Mouse (Mus musculus) intestine, embryonic 14.5 days (tissue): ENCODE measurements around the gene Oser1. TPM values are rescaled to one million over a fixed set of nuclear protein-coding genes. Genes with fewer than 3 reads are reported as not detected.

Experiments used
- ATAC-seq: fragments of 200-750 bp; cut with Nextera tagmentation; replicated peaks from 2 replicates; pipeline ENCODE4 v1.8.0; 2017; ENCODE audit warnings: low read depth, moderate number of reproducible peaks, moderate TSS enrichment, moderate library complexity; ENCODE audit not compliant: low FRiP score, low TSS enrichment
- DNase-seq: peaks from one replicate; pipeline ENCODE4 v3.0.0-alpha.2; 2018; ENCODE audit warnings: low spot score
- H3K27ac ChIP-seq: fragments of 300-500 bp; sonication (generic); 2 replicates; pipeline ENCODE4 v1.5.1; 2014; ENCODE audit warnings: low read depth, mild to moderate bottlenecking, control low read depth
- H3K27me3 ChIP-seq: fragments of 300-500 bp; sonication (generic); replicated peaks from 2 replicates; pipeline ENCODE4 v1.6.1; 2014; ENCODE audit warnings: low read length, control low read depth; ENCODE audit not compliant: control insufficient read depth, insufficient read depth
- H3K36me3 ChIP-seq: fragments of 300-500 bp; sonication (generic); 2 replicates; pipeline ENCODE4 v1.6.1; 2014; ENCODE audit warnings: low read length, control low read depth; ENCODE audit not compliant: control insufficient read depth, insufficient read depth
- H3K4me1 ChIP-seq: fragments of 300-500 bp; sonication (generic); replicated peaks from 2 replicates; pipeline ENCODE4 v1.6.1; 2014; ENCODE audit warnings: low read length, control low read depth, mixed read lengths; ENCODE audit not compliant: control insufficient read depth, insufficient read depth
- H3K4me2 ChIP-seq: fragments of 300-500 bp; sonication (generic); 2 replicates; pipeline ENCODE4 v1.6.1; 2014; ENCODE audit warnings: low read length
- H3K4me3 ChIP-seq: fragments of 300-500 bp; sonication (generic); 2 replicates; pipeline ENCODE4 v1.5.1; 2014; ENCODE audit warnings: low read depth, low read length, control low read depth, mixed read lengths
- H3K9ac ChIP-seq: fragments of 300-500 bp; sonication (generic); 2 replicates; pipeline ENCODE4 v1.6.1; 2014; ENCODE audit warnings: mild to moderate bottlenecking, low read length
- H3K9me3 ChIP-seq: fragments of 300-500 bp; sonication (generic); 2 replicates; pipeline ENCODE4 v1.6.1; 2016; ENCODE audit warnings: low read length, control low read depth; ENCODE audit not compliant: control insufficient read depth
- WGBS: fragments of 180-500 bp; shearing (Covaris S2); extraction: QIAGEN DNeasy Blood & Tissue Kit; methylation state at CpG from one replicate; pipeline ENCODE4 v1.1.7; 2014; 5-methylcytosine and 5-hydroxymethylcytosine counted together
- polyA plus RNA-seq: library from polyadenylated mRNA; unstranded; fragments of >200 nt; fragmentation: Nextera tagmentation; extraction: Ambion mirVana; gene quantifications from 2 replicates; pipeline ENCODE4 v1.2.1, GENCODE M21; 2014

Gene Oser1
- polyA plus RNA-seq: 88.9 and 97.7 TPM in 2 replicates

GRCm38 (mm10) chr2:163424597-163424996 lies at the start of gene Oser1:
Oser1 (minus strand) TSS chr2:163424697.
- no peak for ATAC-seq
- Histone ChIP-seq H3K27me3 (no peaks in the 10 kb centered on the region), H3K4me2 (no peak within 1 kb of the TSS), H3K27ac (no peak within 1 kb of the TSS), H3K4me1 (peaks cover 6% of the 10 kb centered on the region), H3K4me3 (no peak within 1 kb of the TSS), H3K36me3 (no peaks in the 10 kb centered on the region), H3K9ac (no peak within 1 kb of the TSS), H3K9me3 (no peaks in the 10 kb centered on the region)
- WGBS: 82% methylated on average over 6 of the region's 6 CpGs
- DNase-seq: no peak

DNA sequence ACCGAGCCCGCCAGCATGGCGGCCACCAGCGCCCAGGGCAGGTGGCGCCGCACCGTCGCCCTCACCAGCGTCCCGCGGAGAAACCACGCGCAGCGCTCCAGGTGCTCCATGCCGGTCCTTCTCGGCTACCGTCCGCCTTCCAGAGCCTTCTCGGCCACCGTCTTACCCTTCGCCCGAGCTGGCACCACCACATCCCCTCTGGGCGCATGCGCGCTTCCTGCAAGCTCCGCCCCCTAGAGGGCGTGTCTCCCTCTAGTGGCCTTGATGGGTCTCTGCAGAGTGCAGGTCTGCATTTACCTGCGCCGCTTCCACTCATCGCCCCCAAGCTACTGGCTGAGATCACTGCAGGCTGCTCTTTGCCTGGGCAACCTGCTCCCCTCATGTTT lies 48.0 kb upstream of the Oser1 start, which contains the start of gene Fitm2:
TSS of gene Fitm2 (minus strand) at position 164 of the 386 bp plus-strand sequence.
- Histone ChIP-seq H3K9ac (peak within 1 kb of the TSS; percentile 75), H3K27ac (0 out of 2 replicates have a peak within 1 kb of the TSS, but pooled peaks have one; percentile 7), H3K4me3 (peak within 1 kb of the TSS; percentile 94), H3K4me1 (peaks cover 9% of the 10 kb centered on the region; the same call in 1 of the 2 replicates), H3K4me2 (peak within 1 kb of the TSS; percentile 91), H3K36me3 (peaks cover 11% of the 10 kb centered on the region; the same call in 1 of the 2 replicates), H3K9me3 (no peaks in the 10 kb centered on the region), H3K27me3 (no peaks in the 10 kb centered on the region)
- ATAC-seq (peak; percentile 97), DNase-seq (peak; percentile 99)
- WGBS: under 1% methylated on average over 30 of the region's 30 CpGs

DNA sequence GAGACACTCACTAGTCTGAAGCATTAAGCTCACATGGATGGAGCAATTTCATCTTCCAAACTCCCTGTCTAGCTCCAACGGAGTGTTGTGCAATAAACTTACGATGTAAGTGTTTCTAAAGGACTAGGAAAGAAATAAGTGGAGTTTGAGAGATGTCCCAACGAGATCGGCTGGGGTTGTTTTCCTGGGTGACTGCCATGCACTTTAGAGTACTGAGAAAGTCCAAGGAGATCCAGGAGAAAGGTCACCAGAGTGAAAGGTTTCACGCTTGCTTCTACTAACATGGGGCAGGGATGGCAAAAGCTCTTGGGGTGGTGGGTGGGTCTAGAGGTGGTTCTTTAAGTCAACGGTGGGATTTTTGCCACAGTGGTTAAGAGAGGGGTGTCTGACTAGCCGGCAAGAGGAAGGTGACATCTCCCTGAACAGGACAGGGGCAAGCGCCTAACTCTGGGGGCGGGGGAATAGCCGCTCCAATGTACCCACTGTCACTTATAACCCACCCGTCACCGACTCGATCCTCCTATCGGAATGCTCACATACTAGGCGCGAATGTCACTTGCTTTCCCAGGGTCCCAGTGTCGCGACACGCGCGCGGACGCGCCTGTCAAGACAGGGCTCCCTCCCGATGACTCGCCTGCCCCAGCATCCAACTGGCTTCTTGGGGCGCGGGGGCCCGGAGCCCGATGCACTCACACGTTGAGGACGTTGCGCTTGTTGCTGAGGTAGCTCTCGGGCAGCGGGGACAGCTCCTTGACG lies 47.4 kb upstream of the Oser1 start:
- Histone ChIP-seq H3K4me3 (peak overlapping the region; percentile 94), H3K4me2 (peak overlapping the region; percentile 91), H3K9me3 (no peaks in the 10 kb centered on the region), H3K27me3 (no peaks in the 10 kb centered on the region), H3K36me3 (peaks cover 11% of the 10 kb centered on the region; the same call in 1 of the 2 replicates), H3K27ac (0 out of 2 replicates have a peak overlapping the region, but pooled peaks have one; percentile 7), H3K4me1 (peaks cover 9% of the 10 kb centered on the region; the same call in 1 of the 2 replicates), H3K9ac (peak overlapping the region; percentile 75)
- peak; percentile 61 for DNase-seq
- 4% methylated on average over 36 of the region's 36 CpGs for WGBS
- peak; percentile 78 for ATAC-seq

GRCm38 (mm10) chr2:163471136-163471535 lies 46.6 kb upstream of the Oser1 start:
- no peak overlapping the region for H3K27ac ChIP-seq
- no peaks in the 10 kb centered on the region for H3K9me3 ChIP-seq
- peaks cover 11% of the 10 kb centered on the region; the same call in 1 of the 2 replicates for H3K36me3 ChIP-seq
- ATAC-seq (no peak), DNase-seq (no peak)
- H3K27me3 ChIP-seq: no peaks in the 10 kb centered on the region
- peak overlapping the region; percentile 91 for H3K4me2 ChIP-seq
- no peak overlapping the region for H3K9ac ChIP-seq
- 78% methylated on average over 3 of the region's 3 CpGs for WGBS
- H3K4me1 ChIP-seq: peaks cover 9% of the 10 kb centered on the region; the same call in 1 of the 2 replicates
- H3K4me3 ChIP-seq: peak overlapping the region; percentile 94; the same call in 1 of the 2 replicates

- DNase-seq (no peak), ATAC-seq (no peak)
- 94% methylated on average over 15 of the region's 15 CpGs for WGBS
- Histone ChIP-seq H3K27ac (no peak overlapping the region), H3K4me1 (peaks cover 9% of the 10 kb centered on the region; the same call in 1 of the 2 replicates), H3K4me2 (no peak overlapping the region), H3K9me3 (no peaks in the 10 kb centered on the region), H3K36me3 (peaks cover 16% of the 10 kb centered on the region; the same call in 1 of the 2 replicates), H3K9ac (no peak overlapping the region), H3K4me3 (no peak overlapping the region), H3K27me3 (no peaks in the 10 kb centered on the region)
Measured at GRCm38 (mm10) chr2:163469711-163470110, 45.2 kb upstream of the Oser1 start.

GRCm38 (mm10) chr2:163468866-163469265 lies 44.4 kb upstream of the Oser1 start:
- Histone ChIP-seq H3K27ac (no peak overlapping the region), H3K4me3 (no peak overlapping the region), H3K4me1 (peaks cover 9% of the 10 kb centered on the region; the same call in 1 of the 2 replicates), H3K9me3 (no peaks in the 10 kb centered on the region), H3K9ac (no peak overlapping the region), H3K36me3 (peaks cover 16% of the 10 kb centered on the region; the same call in 1 of the 2 replicates), H3K27me3 (no peaks in the 10 kb centered on the region), H3K4me2 (no peak overlapping the region)
- DNase-seq: no peak
- 89% methylated on average over 6 of the region's 6 CpGs for WGBS
- ATAC-seq: no peak

DNA sequence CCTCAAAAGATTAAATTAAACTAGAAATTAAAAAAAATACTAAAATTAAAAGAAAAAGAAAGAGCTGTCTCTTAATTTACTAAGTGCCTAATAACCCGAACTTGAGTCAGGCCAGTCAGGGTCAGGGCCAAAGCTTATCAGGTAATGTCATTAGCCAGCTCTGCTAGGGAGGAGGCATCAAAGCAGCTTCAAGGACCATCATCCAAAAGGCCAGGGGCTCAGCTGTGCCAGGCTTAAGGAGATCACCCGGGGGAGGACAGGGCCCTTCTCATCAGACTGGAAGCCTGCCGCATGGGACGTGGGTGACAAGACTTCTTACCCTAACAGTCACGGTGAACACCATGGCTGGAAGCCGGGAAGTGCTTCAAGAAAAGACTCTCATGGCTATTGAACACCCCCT lies 43.1 kb upstream of the Oser1 start:
- DNase-seq (no peak), ATAC-seq (no peak)
- peaks cover 16% of the 10 kb centered on the region; the same call in 1 of the 2 replicates for H3K36me3 ChIP-seq
- no peak overlapping the region for H3K9ac ChIP-seq
- WGBS: 92% methylated on average over 6 of the region's 6 CpGs
- H3K4me3 ChIP-seq: no peak overlapping the region
- no peaks in the 10 kb centered on the region for H3K9me3 ChIP-seq
- no peak overlapping the region for H3K27ac ChIP-seq
- peaks cover 9% of the 10 kb centered on the region; the same call in 1 of the 2 replicates for H3K4me1 ChIP-seq
- H3K27me3 ChIP-seq: no peaks in the 10 kb centered on the region
- H3K4me2 ChIP-seq: no peak overlapping the region

DNA sequence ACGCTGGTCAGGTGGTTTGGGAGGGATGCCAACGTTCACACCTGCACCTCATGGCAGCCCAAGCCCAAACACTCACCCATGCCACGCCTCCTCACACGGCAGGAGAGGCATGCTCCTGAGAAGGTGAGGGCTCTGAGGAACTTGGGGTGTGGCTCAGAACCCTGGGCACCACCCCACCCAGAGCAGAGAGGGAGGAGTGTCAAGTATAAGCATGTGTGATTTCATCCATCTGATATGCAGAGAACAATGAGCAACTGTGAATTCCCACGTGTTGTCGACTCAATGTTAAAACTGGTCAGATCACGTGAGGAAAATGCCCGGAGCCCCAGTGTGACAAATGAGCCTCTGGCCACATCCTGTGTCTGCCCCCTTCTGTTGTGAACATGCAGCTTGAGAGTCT lies 42.3 kb upstream of the Oser1 start:
- Histone ChIP-seq H3K4me3 (no peak overlapping the region), H3K27ac (no peak overlapping the region), H3K4me2 (no peak overlapping the region), H3K9ac (no peak overlapping the region), H3K27me3 (no peaks in the 10 kb centered on the region), H3K36me3 (peaks cover 16% of the 10 kb centered on the region; the same call in 1 of the 2 replicates), H3K9me3 (no peaks in the 10 kb centered on the region), H3K4me1 (peaks cover 7% of the 10 kb centered on the region; the same call in 1 of the 2 replicates)
- WGBS: 59% methylated on average over 8 of the region's 8 CpGs
- DNase-seq (no peak), ATAC-seq (no peak)
